Mouse (Mus musculus): ENCODE measurements at regions not wholly inside any gene's neighbourhood (a gene's known extent, or its start where the extent isn't known, plus 50 kb on each side); places are given as distances from the start of the nearest gene placed in this dataset.
"Not testable (repeated sequence)": the region's sequence is repeated elsewhere in the genome, so short reads cannot be mapped to it uniquely, and the experiment has no call there.

DNA sequence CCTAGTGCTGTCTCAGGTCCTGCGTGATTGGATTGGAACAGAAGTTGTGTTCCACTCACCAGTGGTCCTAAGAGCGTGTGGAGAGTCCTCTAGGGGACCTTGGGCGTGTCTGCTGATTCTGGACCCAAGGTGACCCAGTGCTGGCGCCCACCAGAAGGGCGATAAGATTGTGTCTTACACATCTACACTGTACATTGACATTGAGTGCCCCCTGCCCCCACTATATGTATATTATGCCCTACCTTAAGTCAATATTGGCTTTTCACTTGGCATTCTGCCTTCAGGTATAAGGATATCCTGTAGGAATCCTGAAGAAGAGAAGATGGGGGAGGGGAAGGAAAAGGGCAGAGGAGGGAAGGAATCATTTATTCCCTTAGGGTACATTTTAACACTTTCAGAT is 260.2 kb upstream of the Rgs17 start:
- DNase-seq: no peak
- intact Hi-C loops (cut with DNase I): no loop called here

DNA sequence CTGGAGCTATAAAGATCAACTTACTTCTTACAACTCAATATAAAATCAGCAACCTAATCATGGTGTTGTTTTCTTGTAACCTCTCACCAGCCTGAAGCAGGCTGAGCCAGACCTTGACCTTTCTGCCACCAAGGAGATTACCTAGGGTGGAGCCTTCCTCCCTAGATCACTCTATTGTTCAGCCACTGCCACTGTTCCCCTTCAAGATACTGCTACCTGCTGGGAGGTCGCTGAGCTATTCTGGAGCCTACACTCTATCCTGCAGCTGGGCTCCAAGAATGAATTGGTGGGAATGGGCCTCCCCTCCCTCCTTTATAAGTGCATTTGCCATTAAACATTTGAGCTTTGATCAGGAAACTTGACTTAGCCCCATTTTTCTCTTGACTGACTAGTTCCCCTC is 242.1 kb upstream of the Rgs17 start:
- intact Hi-C loops (cut with DNase I); DNase-seq: not testable (repeated sequence)

DNA sequence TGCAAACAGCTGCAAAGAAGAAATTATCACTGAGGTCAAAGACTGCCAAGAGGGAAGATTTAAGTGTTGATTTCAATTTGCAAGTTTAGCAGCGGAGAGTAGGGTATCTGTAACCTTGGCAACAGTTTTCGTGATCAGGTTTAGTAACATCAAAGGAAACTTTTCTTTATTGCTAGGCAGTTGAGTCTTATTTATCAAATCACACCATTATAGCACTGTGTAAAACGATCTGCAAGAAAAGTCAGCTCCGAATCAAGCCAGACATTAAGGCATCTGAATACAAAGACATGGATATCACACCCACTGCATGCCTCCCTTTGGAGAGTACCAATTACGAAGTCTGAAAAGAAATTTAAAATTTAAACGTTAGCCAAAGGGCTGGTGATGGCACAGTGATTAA is 234.7 kb upstream of the Rgs17 start:
- DNase-seq: no peak
- intact Hi-C loops (cut with DNase I): no loop called here

DNA sequence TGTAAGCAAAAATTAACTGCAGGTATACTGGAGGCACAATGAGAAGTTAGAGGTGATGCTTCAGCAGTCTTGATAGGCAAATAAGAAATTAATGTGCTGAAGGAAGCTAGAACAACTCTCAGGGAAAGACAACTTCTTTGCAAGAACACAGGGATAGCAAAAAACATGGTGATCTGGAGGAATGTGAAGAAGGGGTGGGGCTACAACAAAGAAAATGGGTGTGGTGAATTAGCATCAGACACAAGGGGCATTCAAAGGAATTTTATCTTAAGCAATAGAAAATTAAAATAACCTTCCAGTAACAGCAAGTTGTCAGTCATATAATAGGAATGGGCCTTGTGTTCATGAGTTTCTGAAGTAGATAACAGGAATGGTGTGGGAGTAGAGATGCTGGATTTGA is 211.9 kb upstream of the Rgs17 start:
- no peak for DNase-seq
- intact Hi-C loops (cut with DNase I): no loop called here

DNA sequence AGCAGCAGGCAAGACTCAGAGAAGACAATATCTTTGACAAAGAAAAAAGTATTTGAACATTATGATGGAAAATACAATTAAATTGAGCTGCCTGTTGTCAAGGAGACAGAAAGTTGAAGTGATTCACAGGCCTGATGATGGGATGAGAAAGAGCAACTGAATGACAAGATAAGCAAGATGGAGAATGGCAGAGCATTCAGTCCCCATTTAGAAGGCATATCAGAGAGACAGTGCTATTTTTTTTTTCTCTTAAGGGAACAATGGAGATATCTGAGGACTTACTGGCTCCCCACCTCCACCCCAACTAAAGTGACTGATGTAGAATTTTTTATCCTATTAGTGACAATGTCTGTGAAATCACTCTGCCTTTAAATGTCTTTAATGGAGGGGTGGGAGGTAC is 202.2 kb upstream of the Rgs17 start:
- intact Hi-C loops (cut with DNase I); DNase-seq: not testable (repeated sequence)

DNA sequence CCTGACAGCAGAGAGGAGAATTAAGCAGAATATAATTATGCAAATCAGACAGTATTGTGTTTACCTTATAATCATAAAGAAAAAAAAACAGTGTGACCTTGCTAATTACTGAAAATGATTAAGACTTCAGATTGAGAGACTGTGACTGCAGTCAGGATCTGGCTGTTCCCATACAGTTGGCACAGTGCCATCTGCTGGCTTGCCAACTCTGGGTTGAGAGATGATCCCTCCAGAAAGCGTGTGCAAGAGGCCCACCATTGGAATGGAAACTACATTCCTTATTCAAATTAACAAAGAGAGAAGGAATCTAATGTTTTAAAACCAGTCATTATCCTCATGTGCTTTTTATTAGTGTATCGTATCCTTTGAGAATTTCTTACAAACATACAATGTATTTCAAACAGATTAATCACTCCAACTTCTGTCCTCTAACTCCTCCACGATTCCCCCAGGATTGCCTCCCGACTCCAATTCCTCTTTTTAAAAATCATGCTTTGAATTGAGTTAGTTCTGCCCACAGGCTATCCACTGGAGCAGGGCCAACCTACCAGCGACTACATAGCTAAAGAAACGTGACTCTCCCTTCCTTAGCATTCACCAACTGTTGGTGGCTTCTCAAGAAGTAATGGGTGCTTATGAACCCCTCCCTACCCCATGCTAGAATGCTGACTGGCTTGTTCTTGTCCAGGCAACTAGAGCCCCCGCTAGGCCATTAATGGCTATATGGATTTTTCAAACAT is 192.9 kb upstream of the Rgs17 start:
- intact Hi-C loops (cut with DNase I): no loop called here
- DNase-seq: peak; percentile 31 to 36
